Mouse (Mus musculus) lung, postnatal 25 days (tissue): ENCODE measurements around the gene Usp46.
A peak's percentile ranks its signal among the peaks of the same experiment; 100 is the strongest.
"Not testable (repeated sequence)": the region's sequence is repeated elsewhere in the genome, so short reads cannot be mapped to it uniquely, and the experiment has no call there.

ENCODE experiments used
- DNase-seq: peaks from one replicate; pipeline ENCODE4 v3.0.0; 2022; ENCODE audit warnings: low spot score

Gene Usp46

DNA sequence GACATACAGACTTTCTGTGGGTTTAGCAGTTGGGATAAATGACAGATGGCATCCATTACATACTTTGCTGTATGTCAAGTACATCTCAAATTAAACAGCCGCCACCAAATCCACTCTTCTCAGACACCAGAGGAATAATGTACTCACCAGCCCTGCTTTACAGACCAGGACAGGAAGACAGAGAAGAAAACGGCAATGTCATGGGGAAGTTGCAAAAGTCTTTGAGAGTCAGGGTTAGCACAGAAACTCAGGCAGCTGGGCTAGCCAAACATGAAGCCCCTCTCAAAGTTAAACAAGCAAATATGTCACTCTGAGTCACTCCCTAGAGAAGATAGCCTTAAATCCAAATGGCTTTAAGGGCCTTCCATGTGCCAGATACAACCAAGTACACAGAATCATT lies 40.0 kb downstream of the Usp46 start:
- no peak for DNase-seq

DNA sequence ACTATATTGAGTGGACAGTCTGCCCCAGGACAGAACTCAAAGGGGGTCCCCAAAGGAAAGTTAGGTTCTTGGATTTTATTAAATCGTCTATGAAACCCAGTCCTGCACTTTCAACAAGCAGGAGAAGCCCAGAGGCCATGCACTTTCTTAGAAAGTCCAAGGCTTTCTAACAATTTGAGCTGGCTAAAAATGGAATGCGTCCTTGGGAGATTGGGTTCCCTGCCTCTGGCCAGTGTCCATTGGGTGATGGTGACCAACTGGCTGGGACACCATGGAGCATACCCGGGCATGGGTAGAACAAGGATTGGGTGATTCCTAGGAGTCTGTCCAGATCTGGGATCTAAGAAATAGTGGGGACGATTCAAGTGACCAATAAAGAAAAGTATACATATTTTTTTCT lies 47.7 kb downstream of the Usp46 start:
- DNase-seq = no peak

DNA sequence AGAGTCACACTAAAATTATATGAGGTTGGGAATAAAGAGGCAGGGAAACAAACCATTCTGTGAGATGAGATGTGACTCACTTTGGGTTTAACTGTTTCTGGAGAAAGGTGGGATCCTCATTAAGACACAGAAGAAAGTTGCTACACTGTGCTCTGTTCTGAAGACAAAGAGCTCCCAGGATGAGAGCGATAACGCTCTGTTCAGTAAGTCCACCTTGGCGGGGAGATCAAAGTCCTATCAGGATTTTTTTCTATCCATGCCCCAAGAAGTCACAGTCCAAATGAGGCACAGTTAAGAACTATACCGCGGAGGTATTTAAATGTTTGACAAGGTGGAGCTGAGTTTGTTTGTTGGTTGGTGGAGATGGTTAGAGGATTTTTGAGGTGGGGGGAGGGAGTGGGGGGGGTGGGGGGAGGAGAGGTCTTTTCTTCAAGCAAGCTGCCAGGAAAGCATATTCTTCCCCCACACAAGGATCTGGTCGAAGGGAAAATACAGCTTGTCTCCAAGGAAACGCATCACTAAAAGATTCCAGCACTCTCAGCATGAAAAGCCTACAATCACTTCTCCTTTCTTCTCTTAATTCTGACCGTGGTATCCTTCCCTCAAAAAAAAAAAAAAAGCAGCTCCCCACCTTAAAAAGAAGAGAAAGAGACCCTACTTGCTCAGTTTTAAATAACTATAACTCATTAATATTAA lies 49.2 kb downstream of the Usp46 start:
- no peak for DNase-seq

DNA sequence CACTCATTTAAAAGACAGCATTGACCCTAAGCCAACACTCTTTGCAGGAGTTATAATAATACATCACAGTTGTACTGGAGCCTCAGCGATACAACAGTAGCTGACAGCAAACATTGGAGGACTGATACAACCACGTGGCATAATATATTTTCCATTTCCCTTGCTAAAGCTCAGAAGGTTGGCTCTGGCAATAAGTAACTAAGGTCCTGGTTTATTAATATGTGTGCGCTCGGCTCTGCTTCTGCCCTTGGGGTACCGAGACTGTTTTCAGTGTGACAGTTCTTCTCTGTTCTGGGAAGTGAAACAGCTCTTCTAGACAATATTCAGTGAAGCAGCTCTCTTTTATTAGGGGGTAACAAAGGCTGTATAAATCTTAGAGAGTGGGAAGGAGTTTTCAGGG lies 50.7 kb downstream of the Usp46 start:
- no peak for DNase-seq

DNA sequence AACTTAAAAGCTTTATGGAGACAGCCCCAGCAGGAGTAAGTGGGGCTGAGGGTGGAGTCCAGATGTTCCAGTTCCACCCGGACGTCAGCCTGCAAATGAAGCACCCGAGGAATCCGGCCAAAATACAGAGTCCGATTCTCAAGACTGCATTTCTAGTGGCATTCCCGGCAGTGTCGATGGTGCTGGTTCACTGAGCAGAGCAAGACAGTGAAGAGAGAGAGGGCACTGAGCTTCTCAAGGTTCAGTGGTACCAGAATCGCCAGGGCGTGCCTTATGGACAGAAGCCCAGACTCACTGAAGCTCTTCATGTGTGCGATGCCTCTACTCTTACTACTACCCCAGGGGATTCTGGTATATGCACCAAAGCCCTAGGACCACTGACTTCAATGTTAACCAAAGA lies 56.6 kb downstream of the Usp46 start:
- DNase-seq = no peak

DNA sequence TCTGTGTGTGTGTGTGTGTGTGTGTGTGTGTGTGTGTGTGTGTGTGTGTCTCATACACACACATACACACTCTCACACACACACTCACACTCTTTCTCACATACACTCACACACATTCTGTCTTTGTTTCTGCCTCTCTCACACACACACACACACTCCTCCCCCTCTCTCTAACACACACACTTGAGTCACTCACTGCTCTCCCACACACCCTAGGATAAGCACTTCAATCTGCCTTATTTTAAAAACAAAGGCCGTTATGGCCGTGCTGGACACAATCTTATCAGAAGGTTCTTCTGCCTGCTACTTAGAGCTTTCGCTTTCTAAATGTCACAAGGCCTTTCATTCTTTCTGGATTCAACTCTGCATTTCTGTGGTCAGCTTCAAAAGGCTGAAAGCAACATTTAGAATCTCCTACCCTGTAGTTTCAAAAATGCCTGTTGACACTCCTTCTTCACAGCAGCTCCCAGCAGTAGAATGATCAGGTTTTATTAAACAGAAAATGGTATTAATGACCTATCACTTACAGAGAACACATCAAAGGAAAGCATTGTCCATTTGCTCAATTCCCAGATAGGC lies 60.6 kb downstream of the Usp46 start:
- DNase-seq = peak; percentile 15

DNA sequence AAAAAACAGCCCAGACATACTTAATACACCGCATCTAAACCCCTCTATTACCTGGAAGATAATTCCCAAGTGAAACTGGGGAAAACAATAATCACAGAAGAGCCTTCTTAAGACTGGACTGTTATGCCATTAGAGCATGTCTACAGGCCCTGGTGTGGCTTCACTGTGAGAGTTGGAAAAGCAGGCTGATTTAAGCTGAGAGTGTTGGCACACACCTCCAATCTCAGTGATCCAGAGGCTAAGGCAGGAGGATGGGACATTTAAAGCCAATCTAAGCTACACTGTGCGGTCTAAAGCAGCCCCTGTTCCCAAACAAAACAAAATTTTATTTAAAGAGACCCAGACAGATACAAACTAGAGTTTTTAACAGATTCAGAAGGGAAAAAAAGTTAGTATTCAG lies 62.3 kb downstream of the Usp46 start:
- DNase-seq = no peak

DNA sequence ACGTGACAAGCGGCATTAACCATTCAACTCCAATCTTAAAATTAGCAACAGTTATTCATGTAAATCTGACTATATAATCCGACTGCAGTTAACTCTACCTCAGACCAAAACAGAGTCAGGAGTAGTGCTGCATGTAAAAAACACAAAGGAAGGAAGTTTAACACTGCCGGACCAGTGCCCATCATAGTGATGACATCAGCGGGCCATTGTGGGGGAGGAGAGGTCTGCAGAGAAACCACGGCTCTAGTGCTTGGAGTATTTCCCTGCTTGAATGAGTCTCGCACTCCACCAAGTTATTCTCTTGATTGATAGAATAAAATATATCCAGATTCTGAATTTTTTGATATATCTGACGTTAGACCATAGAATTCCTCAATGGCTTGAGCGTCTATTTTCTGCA lies 66.5 kb downstream of the Usp46 start:
- no peak for DNase-seq

DNA sequence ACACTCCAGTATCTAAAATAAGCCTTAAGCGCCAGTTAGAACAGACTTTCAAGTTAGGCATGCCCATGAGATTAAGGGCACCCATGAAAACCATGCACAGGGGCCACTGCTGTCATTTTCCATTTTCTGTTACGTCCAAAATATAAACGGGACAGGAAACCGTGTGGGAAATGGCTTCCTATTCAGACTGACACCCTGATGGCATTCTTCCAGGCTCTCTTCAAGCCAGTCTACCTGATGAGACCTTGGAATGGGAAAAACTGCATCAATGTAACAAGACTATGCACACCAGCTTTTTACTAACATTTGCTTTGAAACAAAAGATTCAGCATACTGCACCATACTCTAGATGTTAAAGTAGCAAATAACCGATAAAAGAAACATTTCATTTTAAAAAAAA lies 69.3 kb downstream of the Usp46 start:
- no peak for DNase-seq

DNA sequence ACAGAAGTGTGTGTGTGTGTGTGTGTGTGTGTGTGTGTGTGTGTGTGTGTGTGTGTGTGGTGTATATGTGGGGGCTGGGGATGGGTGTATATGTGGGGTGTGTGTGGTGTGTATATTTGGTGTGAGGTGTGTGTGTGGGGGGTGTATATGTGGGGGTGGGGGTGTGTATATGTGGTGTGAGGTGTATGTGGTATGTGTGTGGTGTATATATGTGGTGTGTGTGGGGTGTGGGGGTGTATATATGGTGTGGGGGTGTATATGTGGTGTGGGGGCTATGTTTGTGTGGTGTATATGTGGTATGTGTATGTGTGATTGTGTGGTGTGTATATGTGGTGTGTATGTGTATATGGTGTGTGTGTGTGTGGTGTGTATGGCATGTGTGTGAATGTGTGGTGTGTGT lies 73.4 kb downstream of the Usp46 start:
- no peak for DNase-seq

DNA sequence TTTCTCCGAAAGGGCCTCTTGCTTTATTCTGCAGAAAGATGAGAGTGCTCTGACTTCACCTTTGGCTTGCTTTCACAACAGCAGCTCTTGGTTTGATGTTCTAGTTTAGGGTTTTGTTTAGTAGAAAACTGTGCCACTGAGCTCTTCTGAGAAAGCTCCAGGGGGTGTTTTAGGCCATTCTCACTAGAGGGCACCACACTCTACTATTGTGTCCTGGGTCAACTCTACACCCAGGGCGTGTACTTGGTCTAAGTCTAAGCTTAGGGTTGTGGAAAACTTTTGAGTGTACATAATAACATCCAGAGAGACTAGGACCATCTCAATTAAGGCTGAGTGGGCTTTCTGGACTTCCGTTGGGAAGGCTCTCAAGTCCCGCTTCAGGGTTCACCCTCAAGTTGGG lies 74.7 kb downstream of the Usp46 start:
- DNase-seq = peak; percentile 55

DNA sequence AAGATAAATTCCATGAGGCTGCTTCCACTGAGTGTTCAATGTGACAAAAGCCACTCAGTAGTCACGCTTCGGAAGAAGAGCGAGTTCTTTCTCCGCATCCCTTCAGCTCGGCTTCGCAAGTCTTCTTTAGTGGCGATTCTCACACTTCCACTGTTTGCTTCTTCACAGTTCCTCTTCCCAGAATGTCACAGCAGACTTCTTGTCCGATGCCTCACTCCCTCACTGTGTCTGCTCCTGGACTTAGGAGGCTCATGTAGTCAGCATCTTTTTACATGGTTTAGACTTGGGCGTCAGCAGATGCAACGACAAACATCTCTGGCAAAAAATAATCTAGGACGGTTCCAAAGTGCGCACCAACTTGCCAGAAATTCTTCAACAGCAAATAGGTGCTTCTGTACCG lies 75.9 kb downstream of the Usp46 start:
- no peak for DNase-seq

DNA sequence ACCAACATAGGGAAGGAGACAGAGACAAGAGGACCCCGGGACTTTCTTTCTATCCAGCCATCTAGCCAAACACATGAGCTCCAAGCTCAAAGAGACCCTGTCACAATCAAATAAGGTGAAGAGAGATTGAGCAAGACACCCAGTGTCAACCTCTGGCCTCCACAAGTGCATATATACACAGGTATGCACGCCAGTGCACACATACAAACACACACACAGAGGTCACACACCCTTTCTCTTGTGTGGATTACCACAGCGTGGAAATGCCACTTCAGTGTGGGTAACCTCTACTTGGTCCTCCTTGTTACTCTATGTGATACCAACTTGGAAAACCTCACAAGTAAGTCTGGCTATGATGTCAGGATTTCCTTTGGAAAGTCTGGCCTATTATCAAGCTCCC lies 78.7 kb downstream of the Usp46 start:
- no peak for DNase-seq

DNA sequence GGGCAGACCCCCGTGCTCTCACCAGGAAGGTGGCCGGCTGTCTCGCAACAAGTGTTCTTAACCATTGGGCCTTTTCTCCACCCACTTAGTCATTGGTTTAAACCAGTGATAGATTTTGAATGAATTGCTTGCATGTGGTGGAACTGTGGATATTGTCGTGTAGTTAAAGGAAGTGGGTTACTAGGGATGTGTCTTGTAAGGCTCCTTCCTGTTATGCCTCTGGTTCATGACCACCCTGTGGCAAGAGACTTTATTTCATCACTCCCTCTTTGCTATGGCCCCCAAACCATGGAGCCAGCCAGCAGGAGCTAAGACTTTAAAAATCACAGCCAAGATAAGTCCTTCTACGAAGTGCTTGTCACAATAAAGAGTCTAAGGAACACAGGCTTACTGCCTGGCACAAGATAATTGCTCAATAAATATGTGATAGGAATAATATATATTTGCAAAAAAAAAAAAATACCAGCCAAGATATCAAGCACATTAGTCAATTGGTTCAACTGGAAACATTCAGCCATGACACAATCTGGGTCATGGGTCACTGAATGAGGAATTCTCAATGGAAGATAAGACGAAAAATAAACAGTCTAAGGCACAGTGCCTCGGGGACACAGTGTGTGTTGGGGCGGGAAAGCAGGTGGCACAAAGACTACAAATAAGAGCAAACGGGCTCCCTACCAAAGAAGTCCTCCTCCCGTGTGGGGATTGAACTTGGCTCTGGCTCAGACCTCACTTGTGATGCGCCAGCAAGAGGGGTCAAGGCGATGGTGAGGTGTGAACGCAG lies 80.3 kb downstream of the Usp46 start:
- no peak for DNase-seq

DNA sequence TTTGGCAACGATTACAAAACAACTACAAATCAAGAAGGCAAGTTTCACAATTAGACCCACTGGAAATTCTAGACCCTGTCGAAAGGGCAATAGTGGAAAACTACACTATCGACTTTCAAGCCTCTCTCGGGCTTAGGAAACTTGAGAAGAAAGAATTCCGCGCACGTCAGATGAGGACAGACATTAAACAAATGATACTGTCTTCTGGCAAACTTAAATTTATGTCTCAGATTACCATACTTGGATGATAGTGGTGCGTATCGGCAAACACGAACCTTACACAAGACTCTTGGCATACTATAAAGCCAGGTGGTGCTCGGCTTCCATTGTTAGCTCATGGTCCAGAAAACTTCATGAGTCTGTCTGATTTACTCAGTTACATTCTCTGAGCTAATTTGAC lies 90.8 kb downstream of the Usp46 start:
- no peak for DNase-seq

DNA sequence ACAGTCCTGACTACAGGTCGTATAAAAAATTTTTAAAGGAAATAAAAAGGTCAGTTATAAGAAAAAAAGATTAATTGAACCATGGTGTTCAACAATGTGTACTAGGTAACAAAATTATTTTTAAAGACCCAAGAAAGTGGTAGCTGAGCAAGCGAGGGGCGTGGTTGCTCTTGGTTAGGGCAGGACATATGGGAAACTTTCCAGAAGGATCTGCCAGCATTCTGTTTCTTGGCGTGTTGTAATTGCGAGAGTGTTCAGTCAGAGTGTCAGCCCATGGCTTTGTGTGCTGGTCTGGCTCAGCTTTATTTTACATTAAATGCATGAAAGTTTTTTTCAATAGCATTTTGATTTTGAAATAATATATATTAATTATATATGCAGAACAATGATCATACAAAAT lies 96.5 kb downstream of the Usp46 start:
- no peak for DNase-seq

DNA sequence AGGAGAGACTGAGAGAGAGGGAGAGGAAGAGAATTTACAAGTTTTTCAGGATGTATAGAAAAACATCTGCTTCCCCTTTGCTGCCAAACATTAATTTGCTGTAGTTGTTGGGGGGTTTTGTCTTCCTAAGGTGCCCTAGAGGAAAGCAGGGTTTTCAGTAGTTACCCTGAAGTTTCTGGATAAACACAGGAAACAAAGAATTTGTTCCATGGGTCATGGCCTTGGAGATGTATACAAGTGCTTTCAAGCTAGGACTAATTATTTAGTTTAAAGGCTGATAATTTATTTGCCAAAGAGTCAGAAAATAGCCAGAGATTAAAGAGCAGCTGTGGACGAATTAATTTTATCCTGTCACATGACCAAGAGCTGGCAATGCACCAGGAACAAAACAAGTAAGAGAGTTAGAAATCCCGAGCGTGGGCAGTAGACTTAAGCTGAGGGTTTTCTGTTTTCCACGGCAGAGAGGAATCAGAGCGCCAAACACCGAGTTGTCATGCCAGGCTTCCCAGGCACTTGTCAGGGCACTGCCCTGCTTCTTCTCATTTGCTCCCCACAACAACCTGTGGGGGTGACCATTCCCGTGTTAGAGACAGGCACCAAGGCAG lies 98.1 kb downstream of the Usp46 start:
- peak; percentile 18 for DNase-seq

DNA sequence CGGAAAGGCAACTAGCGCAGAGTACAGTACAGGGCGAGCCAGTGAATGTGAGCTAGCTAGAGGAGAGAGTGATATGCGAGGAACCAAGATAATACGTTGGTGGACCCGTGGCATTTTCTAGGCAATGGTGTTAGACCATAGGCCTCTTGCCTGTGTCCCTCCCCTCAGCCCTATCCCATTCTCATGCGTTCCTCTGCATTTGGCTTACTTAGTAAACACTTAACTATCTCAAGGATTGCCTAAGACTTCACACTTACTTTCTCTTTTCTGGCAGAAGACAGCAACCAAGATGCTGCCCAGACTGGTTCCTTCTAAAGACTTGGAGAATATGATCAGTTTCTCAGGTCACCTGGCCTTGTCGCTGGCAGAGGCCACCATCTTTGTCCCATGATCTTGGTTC lies 98.9 kb downstream of the Usp46 start:
- no peak for DNase-seq

DNA sequence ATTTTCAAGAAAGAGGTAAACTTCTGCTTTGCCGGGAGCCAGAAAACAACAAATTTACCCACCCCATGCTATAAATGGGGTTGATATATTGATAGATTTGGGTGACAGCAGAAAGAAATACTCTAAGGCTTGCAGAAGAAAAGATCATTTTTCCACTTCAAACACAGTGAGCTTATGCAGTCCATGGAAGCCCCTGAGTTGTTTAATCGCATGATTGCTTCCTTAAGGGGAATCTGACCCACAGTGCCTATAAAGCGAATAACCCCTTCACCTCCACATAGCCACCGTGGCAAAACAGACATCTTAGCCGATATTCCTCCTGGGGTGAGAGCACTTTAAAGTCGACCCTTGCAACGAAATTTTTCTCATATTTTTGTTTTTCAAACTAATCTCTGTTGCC lies 108.5 kb downstream of the Usp46 start:
- no peak for DNase-seq

DNA sequence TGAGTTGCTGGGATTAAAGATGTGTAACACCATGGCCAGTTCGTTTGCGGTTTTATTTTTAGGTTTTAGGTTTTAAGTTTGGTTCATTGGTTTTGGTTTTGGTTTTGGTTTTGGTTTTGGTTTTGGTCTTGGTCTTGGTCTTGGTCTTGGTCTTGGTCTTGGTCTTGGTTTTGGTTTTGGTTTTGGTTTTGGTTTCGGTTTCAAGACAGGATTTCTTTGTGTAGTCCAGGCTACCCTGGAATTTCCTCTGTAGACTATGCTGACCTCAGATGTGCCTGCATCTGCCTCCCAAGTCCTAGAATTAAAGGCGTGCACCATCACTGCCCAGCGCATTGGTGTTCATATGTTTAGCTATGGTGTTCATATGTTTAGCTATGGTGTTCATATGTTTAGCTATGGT lies 109.6 kb downstream of the Usp46 start:
- not testable (repeated sequence) for DNase-seq

DNA sequence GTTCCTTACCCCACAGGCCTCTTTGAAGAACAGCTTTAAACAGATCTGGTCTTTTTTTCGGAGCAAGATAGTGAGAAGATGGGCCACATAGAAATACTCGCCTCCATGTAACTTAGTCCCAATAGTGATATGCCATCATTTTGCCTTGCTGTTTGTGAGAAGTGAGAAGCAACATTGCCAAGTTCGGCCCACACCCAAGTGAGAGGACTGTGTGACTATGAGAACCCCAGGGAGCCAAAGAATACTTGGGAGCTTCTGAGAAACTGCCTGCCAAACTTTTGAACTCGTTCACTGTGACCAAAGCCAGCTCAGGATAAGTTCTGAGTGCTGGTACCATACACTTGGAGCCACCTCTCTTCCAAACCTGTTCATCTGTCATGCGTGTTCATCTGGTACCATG lies 110.1 kb downstream of the Usp46 start:
- no peak for DNase-seq

DNA sequence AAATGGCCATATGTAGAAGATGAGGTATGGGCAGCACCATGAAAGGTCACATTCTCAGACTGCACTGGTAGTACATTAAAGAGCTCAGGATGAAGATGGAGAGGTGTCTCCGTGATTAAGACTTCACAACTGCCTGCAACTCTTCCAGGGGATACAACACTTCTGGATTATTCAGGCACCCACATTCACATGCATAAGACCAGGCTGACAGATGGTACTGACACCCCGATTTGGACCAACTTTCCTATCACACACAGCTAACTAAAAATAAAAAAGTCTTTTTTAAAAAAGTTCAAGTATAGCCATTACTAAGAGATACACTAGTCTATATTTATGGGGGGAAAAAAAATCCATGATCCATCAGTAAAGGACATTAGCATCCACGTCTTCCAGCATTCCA lies 112.5 kb downstream of the Usp46 start:
- no peak for DNase-seq

DNA sequence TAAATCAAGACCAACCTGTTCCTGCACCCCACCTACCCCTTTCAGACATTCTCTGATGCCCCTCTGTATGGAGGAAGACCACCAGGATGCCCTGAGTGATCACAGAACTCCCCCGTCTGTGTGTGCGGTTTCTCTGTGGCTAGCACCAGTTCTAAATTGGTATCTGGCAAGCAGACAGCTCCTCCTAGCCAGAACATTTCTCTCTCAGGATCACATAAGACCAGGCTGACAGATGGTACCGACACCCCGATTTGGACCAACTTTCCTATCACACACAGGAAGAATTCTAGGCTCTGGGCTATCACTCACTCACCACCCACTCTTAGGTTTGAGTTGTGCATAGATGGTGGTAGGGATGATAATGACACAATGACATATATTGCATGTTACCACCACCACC lies 113.2 kb downstream of the Usp46 start:
- DNase-seq = no peak
